Mouse (Mus musculus) common myeloid progenitor, adult 5-6 weeks (primary cell): Measurements from ENCODE around the gene Hnf1b. TPM values are rescaled to one million over a fixed set of nuclear protein-coding genes. Genes with fewer than 3 reads are reported as not detected.

ENCODE experiments used
- ATAC-seq: replicated peaks from 2 replicates; pipeline ENCODE4 v1.8.0; 2016; ENCODE audit warnings: low read depth, mild to moderate bottlenecking, moderate TSS enrichment, inconsistent platforms; ENCODE audit not compliant: poor library complexity, severe bottlenecking
- total RNA-seq: library from RNA; stranded (forward); fragments of 200-1000, 187-1606 nt; gene quantifications from 2 replicates; pipeline ENCODE4 v1.2.3, GENCODE M21; 2017

The Hnf1b gene
- not detected in 2 replicates for total RNA-seq

DNA sequence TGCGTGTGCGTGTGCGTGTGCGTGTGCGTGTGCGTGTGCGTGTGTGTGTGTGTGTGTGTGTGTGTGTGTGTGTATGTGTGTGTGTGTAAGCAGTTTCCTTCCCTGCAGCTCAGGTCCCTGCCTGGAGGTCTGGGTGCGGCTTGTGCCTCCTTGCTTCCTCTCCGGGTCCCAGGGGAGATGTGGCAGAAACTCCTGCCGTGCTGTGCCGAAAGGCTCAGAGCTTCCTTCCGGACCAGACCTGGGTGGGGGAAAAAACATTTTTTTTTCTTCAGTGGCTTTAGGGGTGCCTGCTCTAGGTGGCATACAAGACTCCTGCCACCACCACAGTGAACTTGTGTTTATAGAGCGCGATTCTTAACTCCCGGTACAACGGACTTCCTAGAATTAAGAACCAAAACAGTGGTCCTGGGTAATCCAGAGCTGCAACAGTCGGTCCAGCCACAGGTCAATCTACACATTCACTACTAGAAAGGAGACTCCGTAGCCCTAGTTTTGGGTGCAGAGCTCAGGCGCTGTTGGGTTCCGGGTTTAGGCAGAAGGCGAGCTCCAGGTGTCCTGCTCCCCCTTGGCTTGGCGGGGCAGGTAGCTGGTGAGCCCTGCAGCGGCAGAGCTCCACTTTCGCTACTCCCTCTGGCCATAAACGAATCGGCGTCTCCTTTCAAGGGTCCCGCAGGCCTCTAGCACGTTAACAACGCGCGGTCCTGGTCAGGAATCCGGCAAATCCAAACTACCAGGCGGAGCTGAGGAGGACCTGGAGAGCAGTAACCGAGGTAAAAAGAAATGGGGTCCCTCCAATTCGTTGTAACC is at the start of gene Hnf1b:
TSS of gene Hnf1b (plus strand) at position 535 of the 807 bp plus-strand sequence.
- ATAC-seq: no peak

DNA sequence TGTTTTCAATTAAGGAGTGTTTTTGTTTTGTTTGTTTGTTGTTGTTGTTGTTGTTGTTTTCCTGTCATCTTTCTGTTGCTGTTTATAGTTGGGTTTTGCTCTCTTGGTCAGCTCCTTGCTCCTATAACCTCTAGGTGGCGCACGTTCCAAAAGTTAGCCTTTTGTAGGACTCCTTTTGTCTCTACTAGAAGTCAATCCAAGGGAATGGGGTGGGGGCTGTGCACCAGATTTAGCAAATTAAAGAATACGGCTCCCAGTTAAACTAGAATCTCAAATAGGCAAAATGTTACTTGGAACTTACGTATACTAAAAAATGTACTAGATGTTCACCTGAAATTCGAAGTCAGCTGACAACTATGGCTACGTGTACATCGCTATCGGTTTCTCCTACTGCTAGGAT is 47.7 kb upstream of the Hnf1b start:
- ATAC-seq: no peak

DNA sequence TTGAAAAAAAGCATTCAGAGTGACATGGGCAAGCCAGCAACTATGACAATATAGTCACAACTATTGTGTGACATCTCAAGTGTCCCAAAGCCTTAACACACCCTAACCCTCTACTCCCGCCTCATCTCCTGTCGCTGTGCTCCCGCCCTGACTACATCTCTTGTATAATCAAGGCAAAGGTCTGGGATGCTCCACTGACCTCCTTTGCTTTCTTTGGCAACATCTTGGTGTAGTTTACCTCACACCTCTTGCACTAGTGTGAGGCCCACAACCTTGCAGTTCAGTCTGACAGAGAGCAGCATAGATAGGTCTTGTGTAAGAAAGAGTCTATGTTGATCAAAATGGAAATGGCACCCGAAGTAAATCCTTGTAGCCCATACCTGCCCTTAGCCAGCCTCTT is 47.3 kb upstream of the Hnf1b start:
- no peak for ATAC-seq

DNA sequence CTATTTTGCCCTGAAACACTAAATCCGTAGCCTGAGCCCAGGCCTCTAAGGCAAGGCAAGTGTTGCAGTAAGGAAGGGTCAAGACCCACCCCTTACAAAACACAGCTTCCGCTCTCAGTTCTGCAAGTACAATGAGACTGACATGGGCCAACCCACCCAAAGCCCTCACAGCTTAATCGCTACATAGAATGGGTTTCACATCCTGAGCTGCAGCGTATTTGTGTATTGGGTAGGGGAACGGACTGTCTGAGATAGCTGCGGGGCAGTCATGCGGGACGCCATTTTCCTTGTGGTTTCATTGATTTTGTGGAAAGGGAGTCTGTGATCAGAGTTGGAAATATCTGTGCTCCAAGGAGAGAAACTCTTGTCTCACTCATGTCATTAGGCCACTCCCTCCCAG is 39.4 kb upstream of the Hnf1b start:
- ATAC-seq: no peak

- no peak for ATAC-seq
Observed at GRCm38 (mm10) chr11:83815191-83815590, 34.7 kb upstream of the Hnf1b start.

DNA sequence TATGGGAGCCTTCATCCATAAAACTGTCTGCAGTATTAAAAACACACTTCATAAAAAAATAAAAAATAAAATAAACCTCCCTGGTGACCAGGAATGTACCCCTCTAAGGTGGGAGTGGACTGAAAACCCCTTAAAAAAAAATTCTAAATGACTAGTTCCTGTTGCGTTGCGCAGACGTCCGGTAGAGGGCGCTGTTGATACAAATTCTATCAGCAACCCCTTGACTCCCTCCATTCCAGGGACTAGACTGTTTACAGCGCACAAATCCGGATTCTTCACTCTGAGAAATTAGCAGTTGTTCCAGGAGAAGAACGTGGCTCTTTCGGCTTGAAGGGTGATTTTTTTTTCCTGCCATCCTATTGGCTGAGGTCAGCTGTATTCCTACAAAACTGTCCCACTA is 34.2 kb upstream of the Hnf1b start:
- ATAC-seq: peak; percentile 62; the same call in 1 of the 2 replicates

GRCm38 (mm10) chr11:83817048-83817447 is 32.8 kb upstream of the Hnf1b start:
- no peak for ATAC-seq

DNA sequence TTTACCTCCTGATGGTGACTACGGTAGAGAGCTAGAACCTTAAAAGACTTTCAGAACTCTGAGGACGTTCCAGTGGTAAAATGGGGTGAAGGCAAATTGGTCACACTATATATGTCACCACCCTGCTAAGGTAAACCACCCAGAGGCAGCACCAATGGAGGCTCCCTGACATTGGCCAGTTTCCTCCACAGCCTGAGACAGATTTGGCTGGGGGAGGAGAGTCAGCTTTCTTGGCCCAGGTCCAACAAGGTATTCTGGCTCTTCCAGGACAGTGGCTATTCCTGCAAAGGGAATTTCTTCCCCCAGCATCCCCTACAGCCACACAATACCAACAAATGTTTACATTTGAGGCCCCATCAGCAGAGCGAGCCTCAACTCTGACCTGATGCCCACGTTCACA is 31.9 kb upstream of the Hnf1b start:
- no peak for ATAC-seq

DNA sequence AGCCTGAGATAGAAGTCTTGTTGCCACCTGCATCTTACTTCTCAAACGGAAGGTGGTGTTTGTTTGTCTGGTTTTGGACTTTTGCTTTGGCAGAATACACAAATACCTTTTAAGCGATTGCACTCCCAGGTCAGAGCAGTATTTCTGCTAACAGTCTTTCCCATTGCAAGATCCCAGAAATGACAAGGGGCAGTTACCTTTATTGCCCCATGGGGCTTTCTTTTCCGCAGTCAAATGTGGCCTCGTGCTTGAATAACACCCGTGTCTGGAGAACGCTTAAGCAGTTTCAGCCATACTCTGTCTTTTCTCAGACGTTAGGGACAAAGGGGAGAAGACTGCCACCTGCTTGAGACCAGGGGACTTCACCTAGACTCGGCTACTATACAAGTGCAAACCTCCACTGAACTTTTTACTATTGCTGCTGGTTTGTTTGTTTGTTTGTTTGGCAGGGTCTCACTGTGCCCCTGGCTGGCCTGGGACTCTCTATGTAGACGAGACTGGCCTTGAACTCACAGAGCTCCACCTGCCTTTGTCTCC is 31.2 kb upstream of the Hnf1b start:
- ATAC-seq: no peak

- ATAC-seq: no peak
Observed at GRCm38 (mm10) chr11:83819806-83820483, 29.9 kb upstream of the Hnf1b start.

- ATAC-seq: no peak
Observed at GRCm38 (mm10) chr11:83826142-83826541, 23.7 kb upstream of the Hnf1b start.

- no peak for ATAC-seq
Observed at GRCm38 (mm10) chr11:83828553-83829142, 21.2 kb upstream of the Hnf1b start.

DNA sequence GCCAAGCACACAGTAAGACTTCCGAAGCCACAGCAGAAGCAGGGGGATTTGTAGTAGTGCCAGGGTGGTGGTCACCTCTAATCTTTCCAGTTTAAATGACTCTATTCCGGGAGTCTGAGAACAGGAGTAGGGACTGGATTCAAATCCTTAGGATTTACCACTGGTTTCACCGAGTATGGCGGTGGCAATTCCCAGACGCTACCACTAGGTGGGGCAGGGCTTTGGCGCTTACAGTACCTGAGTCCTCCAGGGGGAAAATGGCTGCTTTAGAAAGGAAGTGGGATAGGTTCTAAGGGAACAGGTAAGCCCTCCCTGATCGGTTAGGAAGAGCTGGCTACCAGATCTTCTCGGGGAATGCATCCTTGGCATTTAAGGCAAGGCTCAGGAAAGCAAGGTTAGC is 17.5 kb upstream of the Hnf1b start:
- ATAC-seq: peak; percentile 74

- ATAC-seq: no peak
Observed at GRCm38 (mm10) chr11:83833517-83833916, 16.3 kb upstream of the Hnf1b start.

GRCm38 (mm10) chr11:83833959-83834496 is 15.8 kb upstream of the Hnf1b start:
- ATAC-seq: peak; percentile 82

GRCm38 (mm10) chr11:83839451-83839850 is 10.4 kb upstream of the Hnf1b start:
- no peak for ATAC-seq

DNA sequence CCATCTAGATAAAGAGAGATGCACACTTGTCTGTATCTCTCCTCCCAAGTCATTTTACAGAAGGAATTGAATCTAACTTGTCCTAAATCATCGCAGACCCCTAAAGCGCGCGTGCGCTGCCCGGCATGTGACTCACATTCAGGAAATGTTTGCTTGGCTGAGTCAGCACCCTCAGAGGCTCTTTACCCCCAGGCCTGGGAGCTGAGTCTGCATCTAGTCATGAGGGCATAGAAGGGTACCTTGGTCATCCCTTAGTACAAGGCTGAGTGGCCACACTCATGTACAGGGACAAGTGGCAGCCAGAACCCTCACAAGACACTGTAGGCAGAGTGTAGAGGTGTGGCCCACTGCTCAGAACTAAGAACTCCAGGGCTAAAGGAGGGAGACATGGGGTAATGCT is 6.3 kb upstream of the Hnf1b start:
- no peak for ATAC-seq

- 0 out of 2 replicates have a peak, but pooled peaks have one; percentile 5 for ATAC-seq
Observed at GRCm38 (mm10) chr11:83850586-83851272, 866 bp downstream of the Hnf1b start.

- ATAC-seq: no peak
Observed at GRCm38 (mm10) chr11:83851273-83852015, 1.6 kb downstream of the Hnf1b start.
